ENCODE assay signal across 25 mouse cellular contexts in the genomic region with DNA sequence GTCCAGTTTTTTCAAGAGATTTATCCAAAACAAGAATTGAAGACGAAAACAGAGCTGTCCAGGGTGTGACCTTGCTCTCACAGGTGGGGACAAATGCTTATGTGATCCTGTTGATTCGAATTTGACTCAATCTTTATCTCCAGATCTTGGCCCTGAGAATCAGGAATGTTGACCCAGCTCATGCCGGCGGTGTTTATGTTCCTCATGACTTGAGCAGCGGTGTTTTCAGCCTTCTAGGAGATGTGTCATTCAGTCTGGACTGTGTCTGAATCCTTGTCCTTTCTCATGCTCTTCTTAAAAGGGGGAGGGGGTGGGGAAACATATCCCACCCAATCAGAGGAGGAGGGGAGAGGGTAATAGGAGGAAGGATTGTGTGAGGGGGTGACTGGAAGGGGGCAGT. TPM values are rescaled to one million over a fixed set of nuclear protein-coding genes. Genes with fewer than 3 reads are reported as not detected.
DNase-seq lines count a peak whose midpoint lies in the region; ATAC-seq and TF ChIP-seq lines count a peak whose summit lies in the region.
"Had no signal": no experiment of that assay in that cellular context is flagged by ENCODE, and none has a peak within 500 bp of the region (broad histone marks: within the 10 kb centered on the region; RNA-seq: fewer than 3 reads in every experiment).

No protein-coding gene starts in this region.

- peak; percentile 15; the same call in 1 of the 2 replicates for ATAC-seq in hindbrain, postnatal 0 days
- ATAC-seq in hindbrain, embryonic 12.5 days (ENCODE audit: low FRiP score): no peak
- ATAC-seq in kidney, embryonic 15.5 days (replicated peaks; ENCODE audit: low FRiP score): peak; percentile 53; the same call in 1 of the 2 replicates
- ATAC-seq in lung, embryonic 14.5 days (ENCODE audit: insufficient read depth): 0 out of 2 replicates have a peak, but pooled peaks have one; percentile 43
- ATAC-seq: forebrain, embryonic 14.5 days; forebrain, postnatal 0 days had no signal

- H3K4me1 ChIP-seq in hindbrain, postnatal 0 days (ENCODE audit: insufficient read depth, low read length): no peaks in the 10 kb centered on the region
- no peaks in the 10 kb centered on the region for H3K4me1 ChIP-seq in hindbrain, embryonic 12.5 days
- peaks cover 9% of the 10 kb centered on the region for H3K4me1 ChIP-seq in kidney, embryonic 15.5 days
- no peaks in the 10 kb centered on the region for H3K4me1 ChIP-seq in lung, embryonic 14.5 days (ENCODE audit: insufficient read depth)
- H3K4me1 ChIP-seq: embryonic facial prominence, embryonic 12.5 days; embryonic facial prominence, embryonic 15.5 days; hindbrain, embryonic 15.5 days had no signal

- H3K9ac ChIP-seq in hindbrain, postnatal 0 days (replicated peaks; ENCODE audit: low read length): no peak overlapping the region
- no peak overlapping the region for H3K9ac ChIP-seq in hindbrain, embryonic 12.5 days
- no peak overlapping the region for H3K9ac ChIP-seq in kidney, embryonic 15.5 days
- no peak overlapping the region for H3K9ac ChIP-seq in lung, embryonic 14.5 days
- H3K9ac ChIP-seq: embryonic facial prominence, embryonic 12.5 days; embryonic facial prominence, embryonic 15.5 days; forebrain, postnatal 0 days; heart, embryonic 13.5 days; hindbrain, embryonic 15.5 days had no signal

- no peak overlapping the region for H3K4me2 ChIP-seq in hindbrain, postnatal 0 days (ENCODE audit: low read depth, low read length)
- H3K4me2 ChIP-seq in hindbrain, embryonic 12.5 days (replicated peaks): no peak overlapping the region
- H3K4me2 ChIP-seq in kidney, embryonic 15.5 days: no peak overlapping the region
- H3K4me2 ChIP-seq in lung, embryonic 14.5 days: no peak overlapping the region
- H3K4me2 ChIP-seq: embryonic facial prominence, embryonic 12.5 days; embryonic facial prominence, embryonic 15.5 days; heart, embryonic 13.5 days; hindbrain, embryonic 15.5 days had no signal

- no peaks in the 10 kb centered on the region for H3K27me3 ChIP-seq in hindbrain, postnatal 0 days (ENCODE audit: insufficient read depth, low read length)
- no peaks in the 10 kb centered on the region for H3K27me3 ChIP-seq in hindbrain, embryonic 12.5 days
- no peaks in the 10 kb centered on the region for H3K27me3 ChIP-seq in kidney, embryonic 15.5 days
- H3K27me3 ChIP-seq in lung, embryonic 14.5 days (ENCODE audit: insufficient read depth, low read length): no peaks in the 10 kb centered on the region
- H3K27me3 ChIP-seq: CH12.LX; embryonic facial prominence, embryonic 12.5 days; embryonic facial prominence, embryonic 15.5 days; heart, embryonic 13.5 days; hindbrain, embryonic 15.5 days had no signal

- no peaks in the 10 kb centered on the region for H3K36me3 ChIP-seq in hindbrain, postnatal 0 days (ENCODE audit: insufficient read depth, low read length)
- no peaks in the 10 kb centered on the region for H3K36me3 ChIP-seq in hindbrain, embryonic 12.5 days
- no peaks in the 10 kb centered on the region for H3K36me3 ChIP-seq in kidney, embryonic 15.5 days
- no peaks in the 10 kb centered on the region for H3K36me3 ChIP-seq in lung, embryonic 14.5 days (ENCODE audit: insufficient read depth)
- H3K36me3 ChIP-seq: embryonic facial prominence, embryonic 12.5 days; embryonic facial prominence, embryonic 15.5 days; G1E; heart, embryonic 13.5 days; hindbrain, embryonic 15.5 days had no signal

- H3K4me3 ChIP-seq in hindbrain, postnatal 0 days (ENCODE audit: low read length): no peak overlapping the region
- H3K4me3 ChIP-seq in hindbrain, embryonic 12.5 days: no peak overlapping the region
- no peak overlapping the region for H3K4me3 ChIP-seq in kidney, embryonic 15.5 days (replicated peaks)
- no peak overlapping the region for H3K4me3 ChIP-seq in lung, embryonic 14.5 days (ENCODE audit: low read depth, low read length)
- H3K4me3 ChIP-seq: embryonic facial prominence, embryonic 12.5 days; embryonic facial prominence, embryonic 15.5 days; gastrocnemius, adult 2 months; heart, embryonic 13.5 days; hindbrain, embryonic 15.5 days had no signal

- no peaks in the 10 kb centered on the region for H3K9me3 ChIP-seq in hindbrain, postnatal 0 days (ENCODE audit: low read length)
- no peaks in the 10 kb centered on the region for H3K9me3 ChIP-seq in hindbrain, embryonic 12.5 days (replicated peaks)
- H3K9me3 ChIP-seq in kidney, embryonic 15.5 days (replicated peaks): no peaks in the 10 kb centered on the region
- H3K9me3 ChIP-seq in lung, embryonic 14.5 days (ENCODE audit: low read depth, low read length): no peaks in the 10 kb centered on the region
- H3K9me3 ChIP-seq: embryonic facial prominence, embryonic 12.5 days; embryonic facial prominence, embryonic 15.5 days; heart, embryonic 13.5 days; hindbrain, embryonic 15.5 days had no signal

- DNase-seq in hindbrain, postnatal 0 days (ENCODE audit: low spot score): no peak
- no peak for DNase-seq in kidney, postnatal 10 days
- DNase-seq in lung, embryonic 14.5 days: no peak
- no peak for DNase-seq in lung, postnatal 14 days
- DNase-seq in liver: no peak
- DNase-seq: adrenal gland, adult 2 months; adrenal gland, postnatal 14 days; B cell, adult 2 months; cerebellum, adult 11 months; forebrain, postnatal 0 days; gastrocnemius, postnatal 14 days; heart, adult 18-20 months; heart, postnatal 14 days; heart, postnatal 4 days had no signal

- 79% methylated on average over 5 of the region's 5 CpGs for WGBS in hindbrain, postnatal 0 days
- 84% methylated on average over 5 of the region's 5 CpGs for WGBS in hindbrain, embryonic 12.5 days
- WGBS in kidney, embryonic 15.5 days: 41% methylated on average over 5 of the region's 5 CpGs
- WGBS in lung, embryonic 14.5 days: 24% methylated on average over 5 of the region's 5 CpGs

- no peak overlapping the region for H3K27ac ChIP-seq in hindbrain, postnatal 0 days
- no peak overlapping the region for H3K27ac ChIP-seq in hindbrain, embryonic 12.5 days
- no peak overlapping the region for H3K27ac ChIP-seq in kidney, embryonic 15.5 days
- H3K27ac ChIP-seq in lung, embryonic 14.5 days (ENCODE audit: low read depth): no peak overlapping the region
- H3K27ac ChIP-seq: embryonic facial prominence, embryonic 12.5 days; embryonic facial prominence, embryonic 15.5 days; gastrocnemius, adult 2 months; heart, embryonic 13.5 days; hindbrain, embryonic 15.5 days had no signal

- no peak for TF ChIP-seq CTCF in hindbrain, postnatal 0 days (IDR thresholded peaks at IDR 0.05; ENCODE audit: low read depth)
- TF ChIP-seq CTCF in lung, embryonic 14.5 days (IDR thresholded peaks at IDR 0.05; ENCODE audit: low read depth): no peak

RNA-seq across cellular contexts. Expression of a gene that starts 7.9 kb away (rescaled TPM):
- 48.8 and 49.9 TPM in 2 replicates for total RNA-seq in hindbrain, postnatal 0 days (2014; rRNA removed)
- 36.9 and 37.4 TPM in 2 replicates for polyA plus RNA-seq in hindbrain, postnatal 0 days (2015; fragmentation: Nextera tagmentation; extraction: Ambion mirVana)
- polyA plus RNA-seq in hindbrain, embryonic 12.5 days (2016; fragmentation: Nextera tagmentation; extraction: Ambion mirVana): 23.1 and 23.7 TPM in 2 replicates
- polyA plus RNA-seq in kidney, embryonic 15.5 days (2015; fragmentation: Nextera tagmentation; extraction: Ambion mirVana): 14.4 and 15.8 TPM in 2 replicates
- 13.6 and 14.5 TPM in 2 replicates for polyA plus RNA-seq in lung, embryonic 14.5 days (2014; fragmentation: Nextera tagmentation; extraction: Ambion mirVana)
- total RNA-seq: CH12.LX; common myeloid progenitor, adult 5-6 weeks; G1E had no signal
- polyA plus RNA-seq: G1E had no signal
